Mouse (Mus musculus) right cerebral cortex, postnatal 25 days (tissue): ENCODE data around the gene Cldn14.

ENCODE experiments used
- DNase-seq: peaks from one replicate; pipeline ENCODE4 v3.0.0; 2022

Gene Cldn14

GRCm38 (mm10) chr16:93910735-93911665 lies 97.6 kb downstream of the Cldn14 start:
- no peak for DNase-seq

- no peak for DNase-seq
Observed at GRCm38 (mm10) chr16:93909936-93910335, 98.7 kb downstream of the Cldn14 start.

GRCm38 (mm10) chr16:93908196-93908595 lies 100.4 kb downstream of the Cldn14 start:
- DNase-seq = no peak

GRCm38 (mm10) chr16:93907761-93908160 lies 100.9 kb downstream of the Cldn14 start:
- no peak for DNase-seq

- peak; percentile 44 for DNase-seq
Observed at GRCm38 (mm10) chr16:93906156-93907014, 102.3 kb downstream of the Cldn14 start.

GRCm38 (mm10) chr16:93903027-93903426 lies 105.6 kb downstream of the Cldn14 start:
- no peak for DNase-seq

GRCm38 (mm10) chr16:93893285-93893684 lies 115.4 kb downstream of the Cldn14 start:
- no peak for DNase-seq

GRCm38 (mm10) chr16:93890948-93891604 lies 117.6 kb downstream of the Cldn14 start:
- no peak for DNase-seq

- no peak for DNase-seq
Observed at GRCm38 (mm10) chr16:93888481-93888880, 120.2 kb downstream of the Cldn14 start.

DNA sequence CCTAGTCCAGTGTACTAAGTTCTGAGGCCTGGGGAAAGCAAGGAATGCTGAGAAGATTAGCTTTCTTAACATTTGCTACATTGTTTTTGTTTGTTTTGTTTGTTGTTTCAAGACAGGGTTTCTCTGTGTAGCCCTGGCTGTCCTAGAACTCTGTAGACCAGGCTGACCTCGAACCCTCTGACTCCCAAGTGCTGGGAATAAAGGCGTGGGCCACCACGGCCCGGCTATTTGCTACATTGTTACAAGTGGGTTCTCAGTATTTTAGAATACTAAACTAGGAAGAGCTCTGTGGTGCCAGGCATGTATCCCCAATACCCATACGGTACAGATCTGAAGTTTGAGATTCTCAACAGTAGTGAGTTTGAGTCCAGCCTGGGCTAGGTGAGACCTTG lies 123.9 kb downstream of the Cldn14 start:
- no peak for DNase-seq

DNA sequence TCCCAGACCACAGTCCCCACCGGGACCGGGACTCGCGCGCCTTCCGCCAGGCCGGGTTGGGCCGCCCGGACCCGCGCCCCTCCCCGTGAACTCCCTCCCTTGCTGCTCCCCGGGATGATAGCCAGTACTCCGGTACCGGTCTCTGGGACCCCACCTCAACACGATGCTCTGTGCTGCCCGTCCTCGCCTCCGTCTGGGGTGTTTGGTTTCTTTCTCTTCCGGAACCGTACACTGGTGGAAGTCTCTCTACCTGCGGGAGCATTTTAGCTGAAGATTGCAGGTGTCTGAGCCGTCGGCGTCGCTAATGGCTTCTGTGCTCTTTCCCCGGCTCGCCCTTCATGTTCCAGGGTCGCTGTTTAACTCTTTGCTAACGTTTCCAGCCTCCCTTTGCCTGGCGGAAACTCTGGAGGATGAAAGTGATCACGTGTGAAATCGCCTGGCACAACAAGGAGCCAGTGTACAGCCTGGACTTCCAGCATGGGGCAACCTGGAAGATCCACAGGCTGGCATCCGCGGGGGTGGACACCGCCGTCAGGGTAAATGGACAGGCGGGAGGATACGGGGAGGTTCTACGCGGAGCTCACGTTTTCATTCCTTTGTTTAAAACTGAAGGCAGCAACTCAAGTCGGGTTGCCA lies 124.4 kb downstream of the Cldn14 start:
- no peak for DNase-seq

DNA sequence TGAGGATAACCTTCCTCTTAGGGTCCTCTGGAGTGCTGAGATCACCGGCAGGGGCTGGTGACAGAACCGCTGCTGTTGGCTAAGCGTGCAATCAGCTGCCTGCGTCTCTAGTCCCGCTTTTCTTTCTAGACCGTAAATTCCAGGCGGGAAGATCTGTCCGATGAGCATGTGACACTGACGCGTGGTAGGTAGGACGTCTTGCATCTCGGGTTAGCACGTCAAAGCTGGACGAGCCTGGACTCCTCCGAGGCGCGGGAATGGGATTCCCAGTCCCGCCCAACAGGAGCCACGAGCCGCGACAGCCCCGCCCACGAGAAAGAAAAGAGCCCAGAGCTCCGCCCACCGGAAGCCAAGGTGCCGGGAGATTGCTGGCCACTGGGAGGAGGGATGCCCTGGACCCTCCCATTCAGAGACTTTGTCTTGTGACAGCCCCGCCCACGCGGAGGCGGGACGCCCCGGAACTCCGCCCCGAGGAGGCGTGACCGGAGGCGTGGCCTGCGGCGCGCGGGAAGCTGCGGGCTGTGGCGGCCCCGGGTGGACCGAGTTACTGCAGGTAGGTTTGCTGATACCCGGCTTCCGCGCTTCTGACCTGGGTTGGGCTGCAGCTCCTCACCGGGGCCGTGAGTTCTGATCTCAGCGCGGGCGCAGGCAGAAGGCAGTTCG lies 125.1 kb downstream of the Cldn14 start, which contains the start of gene Chaf1b:
TSS of gene Chaf1b (plus strand) at position 479 of the 663 bp plus-strand sequence.
- peak; percentile 90 for DNase-seq

DNA sequence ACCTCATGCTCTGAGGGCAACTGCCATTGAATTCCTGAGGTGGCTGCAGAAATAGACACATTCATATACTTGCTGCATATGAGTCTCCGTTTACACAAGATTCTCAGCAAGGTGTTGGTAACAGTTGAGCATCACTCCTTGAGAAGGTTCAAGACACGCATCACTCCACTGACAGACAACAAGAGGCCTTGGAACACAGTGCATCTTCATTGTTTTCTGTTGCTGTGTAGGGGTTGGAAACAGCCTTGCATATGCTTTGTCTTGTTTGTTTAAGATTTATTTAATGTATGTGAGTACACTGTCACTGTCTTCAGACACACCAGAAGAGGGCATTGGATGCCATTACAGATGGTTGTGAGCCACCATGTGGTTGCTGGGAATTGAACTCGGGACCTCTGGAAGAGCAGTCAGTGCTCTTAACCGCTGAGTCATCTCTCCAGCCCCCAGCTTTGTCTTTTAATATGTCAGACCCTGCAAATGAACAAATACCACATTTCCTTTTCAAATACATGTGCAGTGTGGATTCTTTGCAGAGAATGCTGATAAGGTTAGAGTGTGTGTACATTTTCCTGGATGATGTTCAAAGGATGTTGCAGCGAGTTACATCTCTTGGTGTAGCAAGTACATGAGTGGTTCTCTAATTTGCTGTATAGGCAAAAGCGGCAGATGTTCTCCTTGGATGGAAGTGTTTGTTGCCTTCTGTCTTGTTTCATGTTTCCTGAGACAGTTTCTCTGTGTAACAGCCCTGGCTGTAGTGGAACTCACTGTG lies 130.8 kb downstream of the Cldn14 start:
- DNase-seq = no peak

- DNase-seq = no peak
Observed at GRCm38 (mm10) chr16:93874841-93875240, 133.8 kb downstream of the Cldn14 start.
